Mouse (Mus musculus): ENCODE measurements at regions not wholly inside any gene's neighbourhood (a gene's known extent, or its start where the extent isn't known, plus 50 kb on each side); places are given as distances from the start of the nearest gene placed in this dataset.

DNA sequence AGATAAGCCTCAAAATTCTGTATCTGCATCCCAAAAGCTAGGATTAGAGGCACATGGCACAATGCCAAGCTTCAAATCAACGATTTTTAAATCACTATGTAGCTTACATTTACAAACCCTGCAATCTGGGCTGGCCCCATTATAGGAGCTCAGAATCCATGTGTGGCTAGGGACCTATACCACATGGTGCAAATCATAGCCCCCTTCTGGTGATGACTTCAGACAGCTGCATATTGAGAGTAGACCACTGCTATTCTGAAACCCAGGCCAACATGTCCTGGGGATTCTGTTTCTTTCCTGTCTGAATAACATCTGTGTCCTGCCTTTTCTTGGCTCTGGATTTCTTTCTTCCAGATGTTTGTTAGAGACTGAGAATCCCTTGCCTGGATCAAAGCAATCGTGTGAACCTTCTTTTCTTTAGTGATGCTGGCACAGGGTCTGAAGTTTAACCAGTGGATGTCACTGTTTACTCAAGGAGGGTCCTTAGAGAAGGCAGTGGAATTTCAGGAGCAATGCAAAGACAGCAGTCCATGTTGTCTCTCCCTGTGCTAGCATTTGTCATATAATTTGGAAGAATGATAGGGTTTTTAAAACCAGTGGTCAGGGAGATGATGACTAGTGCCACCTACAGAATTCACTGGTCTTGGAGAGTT, 171.7 kb upstream of the Ghitm start:
- no peak for TF ChIP-seq CTCF (IDR thresholded peaks at IDR 0.05; ENCODE audit: low read depth)
- no peak for TF ChIP-seq EP300 (IDR thresholded peaks at IDR 0.05; ENCODE audit: low read depth)
